Mouse (Mus musculus) brain, embryonic 14.5 days (tissue): ENCODE results near the gene Adamtsl4. TPM values are rescaled to one million over a fixed set of nuclear protein-coding genes. Genes with fewer than 3 reads are reported as not detected.
"Not testable (repeated sequence)": the region's sequence is repeated elsewhere in the genome, so short reads cannot be mapped to it uniquely, and the experiment has no call there.

Experiments used
- DNase-seq: peaks from one replicate; pipeline ENCODE4 v3.0.0-alpha.2; 2011; ENCODE audit warnings: low read depth
- CTCF ChIP-seq: fragments of 200-500 bp; IDR thresholded peaks from 2 replicates; pipeline ENCODE4 v1.5.1; 2012; ENCODE audit warnings: inconsistent platforms, mild to moderate bottlenecking, moderate library complexity, borderline replicate concordance; ENCODE audit not compliant: insufficient read depth, insufficient read length; ENCODE audit errors: extremely low read depth
- POLR2A ChIP-seq: fragments of 200-500 bp; IDR thresholded peaks from 2 replicates; pipeline ENCODE4 v1.6.1; 2012; ENCODE audit warnings: mild to moderate bottlenecking, inconsistent platforms, borderline replicate concordance; ENCODE audit not compliant: poor library complexity, insufficient read depth, insufficient read length, severe bottlenecking; ENCODE audit errors: extremely low read depth
- polyA plus RNA-seq: library from polyadenylated mRNA; depleted of rRNA; stranded (reverse); fragments of >200 nt; gene quantifications from 2 replicates; pipeline ENCODE4 v1.2.3, GENCODE M21; 2012

Gene Adamtsl4
- polyA plus RNA-seq, 1 experiment, result 0.41 TPM

- DNase-seq, result no peak
- TF ChIP-seq POLR2A, result no peak
- TF ChIP-seq CTCF, result no peak
Measured at GRCm38 (mm10) chr3:95694808-95695703, 7.3 kb upstream of the Adamtsl4 start.

GRCm38 (mm10) chr3:95693821-95694807, 6.4 kb upstream of the Adamtsl4 start:
- no peak for TF ChIP-seq POLR2A
- TF ChIP-seq CTCF, result no peak
- no peak for DNase-seq

- TF ChIP-seq POLR2A (no peak), CTCF (no peak)
- DNase-seq, result no peak
Measured at GRCm38 (mm10) chr3:95692677-95693076, 5.0 kb upstream of the Adamtsl4 start.

- not testable (repeated sequence) for DNase-seq
Measured at GRCm38 (mm10) chr3:95690552-95690951, 2.8 kb upstream of the Adamtsl4 start.

- no peak for TF ChIP-seq POLR2A
- DNase-seq, result no peak
Measured at GRCm38 (mm10) chr3:95689940-95690339, 2.2 kb upstream of the Adamtsl4 start.

GRCm38 (mm10) chr3:95689171-95689915, 1.6 kb upstream of the Adamtsl4 start:
- DNase-seq, result peak; percentile 20
- no peak for TF ChIP-seq CTCF
- no peak for TF ChIP-seq POLR2A

GRCm38 (mm10) chr3:95687168-95687523, 571 bp downstream of the Adamtsl4 start:
- no peak for DNase-seq

GRCm38 (mm10) chr3:95686492-95687167, 1.1 kb downstream of the Adamtsl4 start:
- no peak for TF ChIP-seq POLR2A
- TF ChIP-seq CTCF, result no peak
- no peak for DNase-seq

More at GRCm38 (mm10) chr3:95687168-95687523, 571 bp downstream of the Adamtsl4 start:
- TF ChIP-seq POLR2A, result no peak
- no peak for TF ChIP-seq CTCF

- no peak for TF ChIP-seq POLR2A
- TF ChIP-seq CTCF, result no peak
- no peak for DNase-seq
Measured at GRCm38 (mm10) chr3:95685701-95686100, 2.0 kb downstream of the Adamtsl4 start.

GRCm38 (mm10) chr3:95685301-95685700, 2.4 kb downstream of the Adamtsl4 start:
- TF ChIP-seq CTCF, result no peak
- no peak for TF ChIP-seq POLR2A
- DNase-seq, result no peak

- no peak for DNase-seq
- no peak for TF ChIP-seq CTCF
- no peak for TF ChIP-seq POLR2A
Measured at GRCm38 (mm10) chr3:95684846-95685245, 2.9 kb downstream of the Adamtsl4 start.
